Mouse (Mus musculus) stomach, embryonic 14.5 days (tissue): Measurements from ENCODE around the gene Tectb. TPM values are rescaled to one million over a fixed set of nuclear protein-coding genes. Genes with fewer than 3 reads are reported as not detected.

Experiments used
- ATAC-seq: fragments of 200-750 bp; cut with Nextera tagmentation; 2 replicates; pipeline ENCODE4 v1.8.0; 2017; ENCODE audit warnings: low read depth, moderate TSS enrichment; ENCODE audit not compliant: insufficient number of reproducible peaks, insufficient read depth, low FRiP score
- H3K27ac ChIP-seq: fragments of 300-500 bp; sonication (generic); 2 replicates; pipeline ENCODE4 v1.5.1; 2014; ENCODE audit warnings: mild to moderate bottlenecking, low read length, moderate library complexity, mixed read lengths
- H3K27me3 ChIP-seq: fragments of 300-500 bp; sonication (generic); 2 replicates; pipeline ENCODE4 v1.6.1; 2014; ENCODE audit warnings: low read length, control low read depth, mixed read lengths; ENCODE audit not compliant: control insufficient read depth, insufficient read depth
- H3K36me3 ChIP-seq: fragments of 300-500 bp; sonication (generic); 2 replicates; pipeline ENCODE4 v1.6.1; 2014; ENCODE audit warnings: mild to moderate bottlenecking, control low read depth, low read length, moderate library complexity, mixed read lengths; ENCODE audit not compliant: control insufficient read depth, insufficient read depth
- H3K4me1 ChIP-seq: fragments of 300-500 bp; sonication (generic); 2 replicates; pipeline ENCODE4 v1.6.1; 2014; ENCODE audit warnings: low read length, control low read depth, mixed read lengths; ENCODE audit not compliant: control insufficient read depth, insufficient read depth
- H3K4me2 ChIP-seq: fragments of 300-500 bp; sonication (generic); replicated peaks from 2 replicates; pipeline ENCODE4 v1.6.1; 2014; ENCODE audit warnings: low read depth, low read length, control low read depth
- H3K4me3 ChIP-seq: fragments of 300-500 bp; sonication (generic); 2 replicates; pipeline ENCODE4 v1.5.1; 2014; ENCODE audit warnings: low read depth, low read length, control low read depth
- H3K9ac ChIP-seq: fragments of 300-500 bp; sonication (generic); replicated peaks from 2 replicates; pipeline ENCODE4 v1.6.1; 2014; ENCODE audit warnings: low read depth, mild to moderate bottlenecking, control low read depth, low read length, moderate library complexity, mixed read lengths
- H3K9me3 ChIP-seq: fragments of 300-500 bp; sonication (generic); 2 replicates; pipeline ENCODE4 v1.6.1; 2016; ENCODE audit warnings: low read depth, low read length, control low read depth; ENCODE audit not compliant: control insufficient read depth
- WGBS: fragments of 180-500 bp; shearing (Covaris S2); extraction: QIAGEN DNeasy Blood & Tissue Kit; methylation state at CpG from one replicate; pipeline ENCODE4 v1.1.7; 2014; 5-methylcytosine and 5-hydroxymethylcytosine counted together
- polyA plus RNA-seq: library from polyadenylated mRNA; unstranded; fragments of >200 nt; fragmentation: Nextera tagmentation; extraction: Ambion mirVana; gene quantifications from 2 replicates; pipeline ENCODE4 v1.2.1, GENCODE M21; 2014

Gene Tectb
- polyA plus RNA-seq, 1 experiment from 2014 or later: 0.12 TPM

DNA sequence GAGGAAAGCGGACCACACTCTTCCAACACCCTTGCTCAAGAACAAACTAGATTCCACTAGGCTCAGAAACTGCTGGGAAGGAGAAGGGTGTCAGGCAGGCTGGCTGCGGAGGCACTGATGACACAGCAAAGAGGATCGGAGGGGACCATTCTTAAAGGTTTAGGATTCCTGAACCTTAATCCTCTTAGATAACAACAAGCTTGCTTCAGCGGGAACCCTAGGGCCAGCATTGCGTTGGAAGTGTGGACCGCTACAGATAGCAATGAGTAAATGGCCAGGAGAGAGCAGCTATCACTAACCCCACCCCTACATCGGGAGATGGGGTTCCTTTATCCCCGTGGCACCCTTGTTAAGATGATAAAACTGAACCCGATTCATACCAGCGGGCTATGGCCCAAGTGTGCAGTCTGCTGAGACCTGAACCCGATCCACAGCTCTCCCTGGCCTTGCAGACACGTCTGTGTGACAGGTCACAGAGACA, 38.2 kb downstream of the Tectb start:
- no peaks in the 10 kb centered on the region for H3K4me1 ChIP-seq
- no peaks in the 10 kb centered on the region for H3K27me3 ChIP-seq
- no peak overlapping the region for H3K27ac ChIP-seq
- H3K9ac ChIP-seq: 0 out of 2 replicates have a peak overlapping the region, but pooled peaks have one; percentile 31
- H3K4me3 ChIP-seq: peak overlapping the region; percentile 32
- WGBS: 23% methylated on average over 12 of the region's 12 CpGs
- H3K9me3 ChIP-seq: no peaks in the 10 kb centered on the region
- H3K4me2 ChIP-seq: peak overlapping the region; percentile 58
- peak; percentile 51; the same call in 1 of the 2 replicates for ATAC-seq
- H3K36me3 ChIP-seq: no peaks in the 10 kb centered on the region

GRCm38 (mm10) chr19:55219359-55219758, 38.8 kb downstream of the Tectb start:
- Histone ChIP-seq H3K9me3 (no peaks in the 10 kb centered on the region), H3K27me3 (no peaks in the 10 kb centered on the region), H3K36me3 (no peaks in the 10 kb centered on the region), H3K27ac (no peak overlapping the region), H3K4me2 (no peak overlapping the region), H3K4me1 (no peaks in the 10 kb centered on the region), H3K9ac (no peak overlapping the region), H3K4me3 (no peak overlapping the region)
- no peak for ATAC-seq
- WGBS: 72% methylated on average over 8 of the region's 8 CpGs

GRCm38 (mm10) chr19:55221208-55221607, 40.7 kb downstream of the Tectb start:
- Histone ChIP-seq H3K36me3 (no peaks in the 10 kb centered on the region), H3K9ac (no peak overlapping the region), H3K27me3 (no peaks in the 10 kb centered on the region), H3K4me3 (no peak overlapping the region), H3K9me3 (no peaks in the 10 kb centered on the region), H3K27ac (no peak overlapping the region), H3K4me1 (no peaks in the 10 kb centered on the region), H3K4me2 (no peak overlapping the region)
- 80% methylated on average over 6 of the region's 6 CpGs for WGBS
- ATAC-seq: no peak

GRCm38 (mm10) chr19:55222268-55222667, 41.7 kb downstream of the Tectb start:
- H3K4me2 ChIP-seq: no peak overlapping the region
- ATAC-seq: no peak
- no peak overlapping the region for H3K9ac ChIP-seq
- H3K9me3 ChIP-seq: no peaks in the 10 kb centered on the region
- H3K27ac ChIP-seq: no peak overlapping the region
- 87% methylated on average over 9 of the region's 9 CpGs for WGBS
- no peaks in the 10 kb centered on the region for H3K36me3 ChIP-seq
- no peaks in the 10 kb centered on the region for H3K4me1 ChIP-seq
- H3K4me3 ChIP-seq: no peak overlapping the region
- H3K27me3 ChIP-seq: no peaks in the 10 kb centered on the region

DNA sequence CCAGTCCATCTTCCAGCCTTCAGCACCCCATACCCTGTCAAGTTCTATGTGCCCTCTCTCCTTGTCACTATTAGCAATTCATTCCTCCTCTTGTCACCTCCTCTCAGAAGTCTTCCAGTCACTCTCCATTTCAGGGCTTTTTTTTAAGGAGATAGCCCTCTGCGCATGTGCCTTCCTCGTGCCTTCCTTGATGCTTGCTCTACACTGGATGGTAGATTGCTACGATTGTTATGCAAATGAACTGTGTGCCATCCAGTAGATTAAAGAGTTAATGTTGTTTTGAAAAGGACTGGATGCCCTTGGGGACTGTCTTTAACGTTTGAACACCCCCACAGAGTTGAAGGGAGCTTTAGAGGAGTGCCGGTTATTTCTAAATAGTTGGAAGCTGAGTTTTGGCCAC, 46.1 kb downstream of the Tectb start:
- H3K4me3 ChIP-seq: no peak overlapping the region
- no peaks in the 10 kb centered on the region for H3K27me3 ChIP-seq
- H3K4me2 ChIP-seq: no peak overlapping the region
- 73% methylated on average over 5 of the region's 5 CpGs for WGBS
- no peaks in the 10 kb centered on the region for H3K4me1 ChIP-seq
- H3K36me3 ChIP-seq: no peaks in the 10 kb centered on the region
- H3K9me3 ChIP-seq: no peaks in the 10 kb centered on the region
- no peak overlapping the region for H3K27ac ChIP-seq
- H3K9ac ChIP-seq: no peak overlapping the region
- no peak for ATAC-seq

GRCm38 (mm10) chr19:55227135-55227534, 46.6 kb downstream of the Tectb start:
- Histone ChIP-seq H3K4me2 (no peak overlapping the region), H3K4me3 (no peak overlapping the region), H3K27me3 (no peaks in the 10 kb centered on the region), H3K27ac (no peak overlapping the region), H3K9ac (no peak overlapping the region), H3K36me3 (no peaks in the 10 kb centered on the region), H3K4me1 (no peaks in the 10 kb centered on the region), H3K9me3 (no peaks in the 10 kb centered on the region)
- ATAC-seq: no peak
- 81% methylated on average over 7 of the region's 7 CpGs for WGBS

- Histone ChIP-seq H3K9me3 (no peaks in the 10 kb centered on the region), H3K36me3 (no peaks in the 10 kb centered on the region), H3K27me3 (no peaks in the 10 kb centered on the region), H3K4me2 (no peak overlapping the region), H3K4me1 (no peaks in the 10 kb centered on the region), H3K9ac (no peak overlapping the region), H3K27ac (no peak overlapping the region), H3K4me3 (no peak overlapping the region)
- ATAC-seq: 0 out of 2 replicates have a peak, but pooled peaks have one; percentile 42
- WGBS: 75% methylated on average over 10 of the region's 10 CpGs
Measured at GRCm38 (mm10) chr19:55231081-55231480, 50.5 kb downstream of the Tectb start.

DNA sequence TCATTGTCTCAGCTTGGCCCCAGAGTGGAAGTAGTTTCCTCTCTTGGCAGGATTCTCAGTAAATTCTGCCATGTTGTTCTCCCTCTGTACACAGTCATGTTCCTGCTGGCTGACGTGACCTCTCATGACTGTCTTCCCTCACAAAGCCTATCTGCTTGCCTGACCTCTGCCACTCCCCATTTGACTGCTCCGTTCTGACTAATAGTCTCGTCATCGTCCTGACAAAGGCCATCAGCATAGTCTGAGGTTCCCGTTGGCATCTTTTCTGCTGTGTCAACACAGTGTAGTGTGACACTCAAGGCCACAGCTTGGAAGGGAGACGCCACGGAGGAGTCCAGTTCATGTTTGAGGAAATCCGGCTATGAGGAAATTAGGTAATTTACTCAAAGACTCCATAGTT, 51.6 kb downstream of the Tectb start:
- Histone ChIP-seq H3K9ac (no peak overlapping the region), H3K4me1 (no peaks in the 10 kb centered on the region), H3K4me3 (no peak overlapping the region), H3K27ac (no peak overlapping the region), H3K9me3 (no peaks in the 10 kb centered on the region), H3K4me2 (no peak overlapping the region), H3K36me3 (no peaks in the 10 kb centered on the region), H3K27me3 (no peaks in the 10 kb centered on the region)
- ATAC-seq: no peak
- WGBS: 46% methylated on average over 8 of the region's 8 CpGs

- ATAC-seq: no peak
- Histone ChIP-seq H3K4me3 (no peak overlapping the region), H3K9me3 (no peaks in the 10 kb centered on the region), H3K4me1 (no peaks in the 10 kb centered on the region), H3K36me3 (no peaks in the 10 kb centered on the region), H3K27me3 (no peaks in the 10 kb centered on the region), H3K4me2 (no peak overlapping the region), H3K9ac (no peak overlapping the region), H3K27ac (no peak overlapping the region)
- 19% methylated on average over 2 of the region's 2 CpGs for WGBS
Measured at GRCm38 (mm10) chr19:55236026-55236425, 55.5 kb downstream of the Tectb start.
